Mouse (Mus musculus) erythroblast, embryonic 14.5 days (primary cell): ENCODE results near the gene Vps72.
A peak's percentile ranks its signal among the peaks of the same experiment; 100 is the strongest.

Experiments used
- GATA1 ChIP-seq: IDR thresholded peaks from 2 replicates; pipeline ENCODE4 v1.6.1; 2012; ENCODE audit warnings: low read length, inconsistent platforms, mixed read lengths
- TAL1 ChIP-seq: IDR thresholded peaks from 3 replicates; pipeline ENCODE4 v1.6.1; 2012; ENCODE audit warnings: low read length, inconsistent platforms, mixed read lengths

- TF ChIP-seq GATA1 (peak; percentile 53; the same call in 1 of the 2 replicates), TAL1 (no peak)
Measured at GRCm38 (mm10) chr3:95159511-95159986, 48.7 kb downstream of the Vps72 start.
